Mouse (Mus musculus): Measurements from ENCODE around the gene Dmxl2. TPM values are rescaled to one million over a fixed set of nuclear protein-coding genes. Genes with fewer than 3 reads are reported as not detected.

The Dmxl2 gene
- polyA plus RNA-seq, 1 experiment from 2014 or later, result 7.7 TPM

DNA sequence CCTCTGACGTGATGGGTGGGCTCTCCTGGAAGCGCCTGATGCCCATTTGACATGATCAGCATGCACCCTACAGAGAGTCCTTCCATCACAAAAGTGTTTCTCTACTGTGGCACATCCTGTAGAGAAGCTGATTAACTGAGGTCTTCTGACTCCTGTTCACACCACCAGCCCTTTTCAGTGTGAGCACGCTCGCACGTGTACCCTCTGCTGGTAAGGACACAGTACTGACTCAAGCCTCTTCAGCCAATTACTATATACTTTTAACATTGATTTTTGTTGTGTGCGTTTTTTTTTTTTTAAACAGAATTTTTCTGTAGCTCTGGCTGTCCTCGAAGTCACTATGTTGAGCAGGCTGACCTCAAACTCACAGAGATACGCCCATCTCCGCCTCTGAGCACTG, 185.1 kb downstream of the Dmxl2 start:
- Histone ChIP-seq H3K9me3 (replicated peaks) (no peaks in the 10 kb centered on the region), H3K36me3 (no peaks in the 10 kb centered on the region), H3K9ac (no peak overlapping the region), H3K27ac (ENCODE audit: poor library complexity, severe bottlenecking) (no peak overlapping the region), H3K4me1 (replicated peaks) (no peaks in the 10 kb centered on the region), H3K27me3 (replicated peaks) (peaks cover 2% of the 10 kb centered on the region; the same call in 1 of the 2 replicates), H3K4me3 (no peak overlapping the region), H3K4me2 (no peak overlapping the region)
- ATAC-seq (ENCODE audit: insufficient number of reproducible peaks, low FRiP score), result no peak
- 63% methylated on average over 9 of the region's 9 CpGs for WGBS

Other genes starting within 250 kb of the Dmxl2 start
- gene Cyp19a1, start 233.5 kb downstream of the Dmxl2 start, polyA plus RNA-seq (2016; fragmentation: Nextera tagmentation; extraction: Ambion mirVana), result not detected in 2 replicates
- gene Gldn, start 215.1 kb downstream of the Dmxl2 start, polyA plus RNA-seq (2016; fragmentation: Nextera tagmentation; extraction: Ambion mirVana), result not detected in 2 replicates
- not detected in 2 replicates for gene Sh2d7, start 37.4 kb upstream of the Dmxl2 start, polyA plus RNA-seq (2016; fragmentation: Nextera tagmentation; extraction: Ambion mirVana)
- gene Cib2, start 58.6 kb upstream of the Dmxl2 start, polyA plus RNA-seq (2016; fragmentation: Nextera tagmentation; extraction: Ambion mirVana), result 4.1 and 4.9 TPM in 2 replicates
- gene Idh3a, start 84.7 kb upstream of the Dmxl2 start, polyA plus RNA-seq (2016; fragmentation: Nextera tagmentation; extraction: Ambion mirVana), result 457 and 462 TPM in 2 replicates
- 0.20 TPM in 1 of 2 replicates, not detected in the other for gene Acsbg1, start 160.2 kb upstream of the Dmxl2 start, polyA plus RNA-seq (2016; fragmentation: Nextera tagmentation; extraction: Ambion mirVana)
- 29.0 and 31.1 TPM in 2 replicates for gene Dnaja4, start 197.2 kb upstream of the Dmxl2 start, polyA plus RNA-seq (2016; fragmentation: Nextera tagmentation; extraction: Ambion mirVana)
- 99.5 and 101 TPM in 2 replicates for gene Wdr61, start 232.9 kb upstream of the Dmxl2 start, polyA plus RNA-seq (2016; fragmentation: Nextera tagmentation; extraction: Ambion mirVana)